Mouse (Mus musculus) small intestine, adult 2 months (tissue): Measurements from ENCODE around the gene Nr2c2ap. TPM values are rescaled to one million over a fixed set of nuclear protein-coding genes. Genes with fewer than 3 reads are reported as not detected.

Source experiments
- H3K27ac ChIP-seq: fragments of 200-500 bp; 2 replicates; pipeline ENCODE4 v1.5.1; 2012; ENCODE audit warnings: low read depth, low read length, control low read depth, inconsistent platforms; ENCODE audit not compliant: insufficient read depth
- H3K27me3 ChIP-seq: fragments of 200-500 bp; 2 replicates; pipeline ENCODE4 v1.6.1; 2012; ENCODE audit warnings: mild to moderate bottlenecking, moderate library complexity, low read length, inconsistent platforms; ENCODE audit not compliant: control insufficient read depth, insufficient read depth
- H3K36me3 ChIP-seq: fragments of 200-500 bp; 2 replicates; pipeline ENCODE4 v1.6.1; 2012; ENCODE audit warnings: mild to moderate bottlenecking, low read length, control low read depth, inconsistent platforms; ENCODE audit not compliant: control insufficient read depth, insufficient read depth
- H3K4me1 ChIP-seq: fragments of 200-500 bp; 2 replicates; pipeline ENCODE4 v1.6.1; 2012; ENCODE audit warnings: low read length, inconsistent platforms, mixed read lengths; ENCODE audit not compliant: control insufficient read depth, insufficient read depth, insufficient read length
- H3K4me3 ChIP-seq: fragments of 200-500 bp; 2 replicates; pipeline ENCODE4 v1.5.1; 2012; ENCODE audit warnings: low read depth, mild to moderate bottlenecking, control low read depth, inconsistent platforms, low read length, moderate library complexity
- CTCF ChIP-seq: fragments of 200-500 bp; IDR thresholded peaks from 2 replicates; pipeline ENCODE4 v1.5.1; 2012; ENCODE audit warnings: low read depth, mild to moderate bottlenecking, control low read depth, inconsistent platforms, low read length, moderate library complexity, mixed read lengths; ENCODE audit not compliant: insufficient replicate concordance, insufficient read length; ENCODE audit errors: extremely low read depth
- POLR2A ChIP-seq: fragments of 200-500 bp; IDR thresholded peaks from 2 replicates; pipeline ENCODE4 v1.6.1; 2012; ENCODE audit warnings: low read depth, mild to moderate bottlenecking, control low read depth, inconsistent platforms, low read length, moderate library complexity
- WGBS: fragments of 180-500 bp; shearing (Covaris S2); methylation state at CpG from one replicate; pipeline ENCODE4 v1.1.7; 2018; 5-methylcytosine and 5-hydroxymethylcytosine counted together
- polyA plus RNA-seq: library from polyadenylated mRNA; depleted of rRNA; stranded (reverse); fragments of >200 nt; gene quantifications from 2 replicates; pipeline ENCODE4 v1.2.3, GENCODE M21; 2012

Nr2c2ap gene
- polyA plus RNA-seq, 1 experiment = 9.2 TPM

DNA sequence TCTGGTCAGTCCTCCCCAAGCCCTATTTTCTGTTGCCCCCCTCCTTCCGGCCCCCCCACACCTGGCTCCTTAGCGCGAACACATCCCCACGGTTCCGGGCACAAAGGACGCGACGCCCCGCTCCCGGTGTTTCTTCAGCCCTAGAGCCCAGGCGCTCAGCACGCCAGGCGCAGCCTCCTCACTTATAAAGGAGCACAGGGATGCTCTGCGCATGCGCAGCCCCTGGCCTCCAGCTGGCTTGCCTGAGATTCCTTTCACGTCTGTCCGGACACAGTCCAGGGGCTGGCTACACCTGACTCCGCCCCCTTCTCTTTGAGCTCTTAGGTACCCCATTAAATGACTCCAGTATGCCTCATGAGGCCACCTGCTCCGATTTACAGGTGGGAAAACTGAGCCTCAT, 10.5 kb upstream of the Nr2c2ap start, which contains the start of gene Ncan:
Gene Ncan, minus strand, starts transcription at position 207 of the 400 bp plus-strand sequence.
- H3K4me1 ChIP-seq = no peaks in the 10 kb centered on the region; the same call in 1 of the 2 replicates
- 3% methylated on average over 19 of the region's 19 CpGs for WGBS
- peaks cover 16% of the 10 kb centered on the region for H3K27me3 ChIP-seq
- no peaks in the 10 kb centered on the region for H3K36me3 ChIP-seq
- H3K27ac ChIP-seq = no peak within 1 kb of the TSS
- no peak within 1 kb of the TSS for H3K4me3 ChIP-seq
- TF ChIP-seq CTCF (no peak), POLR2A (no peak)

- H3K4me1 ChIP-seq = no peaks in the 10 kb centered on the region; the same call in 1 of the 2 replicates
- 51% methylated on average over 2 of the region's 2 CpGs for WGBS
- H3K36me3 ChIP-seq = no peaks in the 10 kb centered on the region
- no peak overlapping the region for H3K4me3 ChIP-seq
- no peak overlapping the region for H3K27ac ChIP-seq
- peaks cover 16% of the 10 kb centered on the region for H3K27me3 ChIP-seq
- TF ChIP-seq POLR2A = no peak
- peak; percentile 46; the same call in 1 of the 2 replicates for TF ChIP-seq CTCF
These were observed 8.3 kb upstream of the Nr2c2ap start for GRCm38 (mm10) chr8:70122863-70123262.

DNA sequence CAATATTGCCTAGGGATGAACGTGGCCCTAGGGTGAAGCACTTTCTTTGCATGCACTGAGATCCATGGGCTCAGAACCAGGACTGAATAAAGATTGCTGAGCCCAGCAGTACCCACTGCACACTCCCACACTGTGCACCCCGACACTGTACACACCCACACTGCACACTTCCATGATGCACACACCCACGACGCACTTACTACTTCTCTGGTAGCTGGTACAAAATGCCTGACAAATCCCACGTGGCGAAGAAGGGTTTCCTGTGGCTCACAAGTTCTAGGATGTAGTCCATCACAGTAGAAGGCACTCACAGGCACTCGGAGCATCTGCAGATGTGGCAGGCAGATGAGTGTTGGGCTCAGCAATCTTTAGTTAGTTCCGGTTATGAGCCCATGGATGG, 6.1 kb upstream of the Nr2c2ap start:
- H3K27me3 ChIP-seq = peaks cover 3% of the 10 kb centered on the region; the same call in 1 of the 2 replicates
- no peak overlapping the region for H3K27ac ChIP-seq
- TF ChIP-seq POLR2A (no peak), CTCF (no peak)
- no peaks in the 10 kb centered on the region for H3K36me3 ChIP-seq
- peaks cover 8% of the 10 kb centered on the region for H3K4me1 ChIP-seq
- WGBS = 56% methylated on average over 8 of the region's 8 CpGs
- no peak overlapping the region for H3K4me3 ChIP-seq

GRCm38 (mm10) chr8:70128435-70128834, 2.7 kb upstream of the Nr2c2ap start:
- no peak overlapping the region for H3K27ac ChIP-seq
- 44% methylated on average over 3 of the region's 3 CpGs for WGBS
- no peak overlapping the region for H3K4me3 ChIP-seq
- peaks cover 5% of the 10 kb centered on the region for H3K36me3 ChIP-seq
- TF ChIP-seq CTCF (no peak), POLR2A (no peak)
- peaks cover 22% of the 10 kb centered on the region for H3K4me1 ChIP-seq
- no peaks in the 10 kb centered on the region for H3K27me3 ChIP-seq

GRCm38 (mm10) chr8:70129309-70129952, 1.7 kb upstream of the Nr2c2ap start:
- H3K36me3 ChIP-seq = peaks cover 15% of the 10 kb centered on the region
- peaks cover 22% of the 10 kb centered on the region for H3K4me1 ChIP-seq
- 23% methylated on average over 9 of the region's 9 CpGs for WGBS
- H3K27me3 ChIP-seq = no peaks in the 10 kb centered on the region
- peak overlapping the region; percentile 82 for H3K27ac ChIP-seq
- TF ChIP-seq CTCF (no peak), POLR2A (no peak)
- H3K4me3 ChIP-seq = no peak overlapping the region

GRCm38 (mm10) chr8:70130066-70130465, 1.1 kb upstream of the Nr2c2ap start:
- Histone ChIP-seq H3K4me3 (no peak overlapping the region), H3K36me3 (peaks cover 21% of the 10 kb centered on the region), H3K27me3 (no peaks in the 10 kb centered on the region), H3K27ac (peak overlapping the region; percentile 82), H3K4me1 (peaks cover 22% of the 10 kb centered on the region)
- 95% methylated on average over 3 of the region's 3 CpGs for WGBS
- no peak for TF ChIP-seq POLR2A
- no peak for TF ChIP-seq CTCF

DNA sequence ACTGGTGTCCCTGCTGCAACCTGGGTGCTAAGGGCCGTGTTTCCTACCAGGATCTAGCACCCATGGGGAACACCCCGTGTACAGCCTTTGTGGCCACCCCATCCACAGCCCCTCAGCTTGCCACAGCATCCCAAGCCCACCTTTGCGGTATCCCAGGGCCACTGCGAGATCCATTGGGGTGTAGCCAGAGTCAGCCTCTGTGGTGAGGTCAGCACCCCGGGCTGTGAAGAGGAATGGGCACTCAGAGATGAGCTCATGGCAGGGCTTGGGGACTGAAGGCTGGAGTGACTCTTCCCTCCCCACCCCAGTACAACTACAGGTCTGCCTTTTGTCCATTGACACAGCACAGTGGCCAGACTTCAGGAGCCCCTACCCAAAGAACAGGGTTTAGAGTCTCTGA, 3.0 kb downstream of the Nr2c2ap start:
- H3K4me3 ChIP-seq = no peak overlapping the region
- no peak overlapping the region for H3K27ac ChIP-seq
- WGBS = 91% methylated on average over 5 of the region's 5 CpGs
- TF ChIP-seq CTCF (no peak), POLR2A (no peak)
- H3K4me1 ChIP-seq = peaks cover 28% of the 10 kb centered on the region
- no peaks in the 10 kb centered on the region for H3K27me3 ChIP-seq
- peaks cover 32% of the 10 kb centered on the region for H3K36me3 ChIP-seq
